Mouse (Mus musculus) retina, postnatal 7 days (tissue): Measurements from ENCODE around the gene Xylt1.

ENCODE experiments used
- DNase-seq: peaks from one replicate; pipeline ENCODE4 v3.0.0-alpha.2; 2012; ENCODE audit warnings: low read depth, low spot score

Gene Xylt1

GRCm38 (mm10) chr7:117480831-117481230 is 100.1 kb downstream of the Xylt1 start:
- no peak for DNase-seq

GRCm38 (mm10) chr7:117481404-117481803 is 100.6 kb downstream of the Xylt1 start:
- no peak for DNase-seq

GRCm38 (mm10) chr7:117482701-117483100 is 101.9 kb downstream of the Xylt1 start:
- no peak for DNase-seq

GRCm38 (mm10) chr7:117484589-117484988 is 103.8 kb downstream of the Xylt1 start:
- DNase-seq: no peak

GRCm38 (mm10) chr7:117484989-117485536 is 104.3 kb downstream of the Xylt1 start:
- DNase-seq: no peak

- no peak for DNase-seq
Measured at GRCm38 (mm10) chr7:117486425-117487172, 105.8 kb downstream of the Xylt1 start.

- no peak for DNase-seq
Measured at GRCm38 (mm10) chr7:117487173-117487490, 106.4 kb downstream of the Xylt1 start.

GRCm38 (mm10) chr7:117489973-117490372 is 109.2 kb downstream of the Xylt1 start:
- DNase-seq: no peak

- DNase-seq: no peak
Measured at GRCm38 (mm10) chr7:117490500-117491205, 109.9 kb downstream of the Xylt1 start.

- DNase-seq: no peak
Measured at GRCm38 (mm10) chr7:117491495-117491894, 110.7 kb downstream of the Xylt1 start.

GRCm38 (mm10) chr7:117494210-117494609 is 113.4 kb downstream of the Xylt1 start:
- no peak for DNase-seq

- no peak for DNase-seq
Measured at GRCm38 (mm10) chr7:117494618-117495310, 114.0 kb downstream of the Xylt1 start.

- no peak for DNase-seq
Measured at GRCm38 (mm10) chr7:117495751-117496150, 115.0 kb downstream of the Xylt1 start.

GRCm38 (mm10) chr7:117498173-117498572 is 117.4 kb downstream of the Xylt1 start:
- DNase-seq: no peak

- peak; percentile 23 for DNase-seq
Measured at GRCm38 (mm10) chr7:117501355-117502181, 120.8 kb downstream of the Xylt1 start.

GRCm38 (mm10) chr7:117502415-117502814 is 121.6 kb downstream of the Xylt1 start:
- DNase-seq: no peak

GRCm38 (mm10) chr7:117503714-117504113 is 122.9 kb downstream of the Xylt1 start:
- DNase-seq: no peak

- no peak for DNase-seq
Measured at GRCm38 (mm10) chr7:117505791-117506190, 125.0 kb downstream of the Xylt1 start.

GRCm38 (mm10) chr7:117507351-117507750 is 126.6 kb downstream of the Xylt1 start:
- no peak for DNase-seq

- no peak for DNase-seq
Measured at GRCm38 (mm10) chr7:117508090-117508489, 127.3 kb downstream of the Xylt1 start.

GRCm38 (mm10) chr7:117510113-117510512 is 129.3 kb downstream of the Xylt1 start:
- no peak for DNase-seq
